Mouse (Mus musculus) CD4-positive helper T cell, adult 2 months (primary cell): ENCODE results near the gene Kcns1.

Experiments used
- DNase-seq: peaks from one replicate; pipeline ENCODE4 v3.0.0-alpha.2; 2012; ENCODE audit warnings: low read depth, missing footprints, low spot score

The Kcns1 gene

GRCm38 (mm10) chr2:164173394-164173793 is 2.5 kb upstream of the Kcns1 start:
- no peak for DNase-seq

- no peak for DNase-seq
Observed at GRCm38 (mm10) chr2:164170326-164170725, 587 bp downstream of the Kcns1 start.

GRCm38 (mm10) chr2:164168571-164168946 is 2.4 kb downstream of the Kcns1 start:
- DNase-seq = peak; percentile 70

GRCm38 (mm10) chr2:164167752-164168570 is 3.0 kb downstream of the Kcns1 start:
- no peak for DNase-seq

- no peak for DNase-seq
Observed at GRCm38 (mm10) chr2:164164941-164165340, 6.0 kb downstream of the Kcns1 start.

GRCm38 (mm10) chr2:164161515-164162055 is 9.3 kb downstream of the Kcns1 start:
- no peak for DNase-seq

- no peak for DNase-seq
Observed at GRCm38 (mm10) chr2:164158838-164159237, 12.1 kb downstream of the Kcns1 start.

- DNase-seq = no peak
Observed at GRCm38 (mm10) chr2:164156158-164156557, 14.8 kb downstream of the Kcns1 start.

GRCm38 (mm10) chr2:164154007-164154406 is 16.9 kb downstream of the Kcns1 start:
- no peak for DNase-seq

GRCm38 (mm10) chr2:164152341-164152740 is 18.6 kb downstream of the Kcns1 start:
- no peak for DNase-seq

- no peak for DNase-seq
Observed at GRCm38 (mm10) chr2:164150086-164150760, 20.7 kb downstream of the Kcns1 start.

GRCm38 (mm10) chr2:164146556-164146955 is 24.4 kb downstream of the Kcns1 start:
- no peak for DNase-seq

- DNase-seq = no peak
Observed at GRCm38 (mm10) chr2:164144541-164144940, 26.4 kb downstream of the Kcns1 start.

GRCm38 (mm10) chr2:164144025-164144424 is 26.9 kb downstream of the Kcns1 start:
- DNase-seq = no peak

- no peak for DNase-seq
Observed at GRCm38 (mm10) chr2:164142021-164142420, 28.9 kb downstream of the Kcns1 start.

GRCm38 (mm10) chr2:164137754-164138153 is 33.2 kb downstream of the Kcns1 start:
- no peak for DNase-seq

- no peak for DNase-seq
Observed at GRCm38 (mm10) chr2:164136393-164136792, 34.5 kb downstream of the Kcns1 start.

- no peak for DNase-seq
Observed at GRCm38 (mm10) chr2:164135367-164135766, 35.5 kb downstream of the Kcns1 start.

GRCm38 (mm10) chr2:164134563-164134962 is 36.4 kb downstream of the Kcns1 start:
- DNase-seq = no peak

- no peak for DNase-seq
Observed at GRCm38 (mm10) chr2:164131586-164131985, 39.3 kb downstream of the Kcns1 start.

GRCm38 (mm10) chr2:164128576-164129411 is 42.1 kb downstream of the Kcns1 start:
- no peak for DNase-seq

- no peak for DNase-seq
Observed at GRCm38 (mm10) chr2:164127297-164127696, 43.6 kb downstream of the Kcns1 start.
